Mouse (Mus musculus) megakaryocyte, embryonic 14.5 days (primary cell): Measurements from ENCODE around the gene Rnf19b.

Source experiments
- FLI1 ChIP-seq: IDR thresholded peaks from 2 replicates; pipeline ENCODE4 v1.6.1; 2012; ENCODE audit warnings: low read length, inconsistent platforms, mixed read lengths
- GATA1 ChIP-seq: IDR thresholded peaks from 3 replicates; pipeline ENCODE4 v1.6.1; 2012; ENCODE audit warnings: mixed read lengths, low read length, inconsistent platforms, borderline replicate concordance

DNA sequence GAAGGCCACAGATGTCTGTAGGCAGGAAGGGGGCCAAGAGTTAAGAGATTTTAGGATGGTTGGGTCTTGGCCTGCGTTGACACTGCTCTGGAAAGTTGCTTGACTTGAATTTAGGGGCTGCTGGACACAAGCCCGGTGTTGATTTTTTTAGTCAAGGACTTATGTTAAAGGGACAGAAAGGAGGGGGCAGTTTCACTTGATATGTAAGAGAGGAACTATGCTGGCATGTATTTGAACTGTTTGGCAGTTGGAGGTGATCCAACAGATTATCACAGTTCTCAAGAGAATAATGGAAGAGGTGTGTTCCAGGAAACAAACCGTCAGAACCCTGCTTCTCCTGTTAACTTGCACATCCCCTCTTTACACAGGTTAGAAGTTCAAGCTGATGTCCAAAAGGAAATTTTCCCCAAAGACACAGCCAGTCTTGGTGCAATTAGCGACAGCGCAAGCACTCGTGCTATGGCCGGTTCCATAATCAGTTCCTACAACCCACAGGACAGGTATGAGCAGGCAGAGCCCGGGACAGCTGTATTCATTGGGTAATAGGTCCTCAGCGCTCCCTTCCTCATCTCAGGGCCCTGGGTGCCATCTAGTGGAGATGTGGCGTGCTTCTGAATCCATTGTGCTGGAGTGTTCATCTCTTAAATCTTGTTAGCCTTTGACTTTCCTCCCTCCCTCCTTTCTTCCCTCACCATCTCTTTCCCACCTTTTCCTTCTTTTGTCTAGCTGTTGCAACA lies 24.5 kb downstream of the Rnf19b start:
- no peak for TF ChIP-seq GATA1
- no peak for TF ChIP-seq FLI1
